Mouse (Mus musculus) lung, postnatal 0 days (tissue): Measurements from ENCODE around the gene Tesc.

Experiments
- CTCF ChIP-seq: IDR thresholded peaks from 2 replicates; pipeline ENCODE4 v1.5.1; 2016; ENCODE audit warnings: antibody characterized with exemption, mild to moderate bottlenecking
- EP300 ChIP-seq: IDR thresholded peaks from 2 replicates; pipeline ENCODE4 v1.6.1; 2016; ENCODE audit warnings: antibody characterized with exemption, mild to moderate bottlenecking, control low read depth

GRCm38 (mm10) chr5:117999584-117999983 lies 28.0 kb upstream of the Tesc start:
- no peak for TF ChIP-seq CTCF
- no peak for TF ChIP-seq EP300
